Mouse (Mus musculus): ENCODE measurements around the gene Arhgef10l. TPM values are rescaled to one million over a fixed set of nuclear protein-coding genes. Genes with fewer than 3 reads are reported as not detected.

Arhgef10l gene
- polyA plus RNA-seq, 1 experiment from 2014 or later, result 15.9 TPM

DNA sequence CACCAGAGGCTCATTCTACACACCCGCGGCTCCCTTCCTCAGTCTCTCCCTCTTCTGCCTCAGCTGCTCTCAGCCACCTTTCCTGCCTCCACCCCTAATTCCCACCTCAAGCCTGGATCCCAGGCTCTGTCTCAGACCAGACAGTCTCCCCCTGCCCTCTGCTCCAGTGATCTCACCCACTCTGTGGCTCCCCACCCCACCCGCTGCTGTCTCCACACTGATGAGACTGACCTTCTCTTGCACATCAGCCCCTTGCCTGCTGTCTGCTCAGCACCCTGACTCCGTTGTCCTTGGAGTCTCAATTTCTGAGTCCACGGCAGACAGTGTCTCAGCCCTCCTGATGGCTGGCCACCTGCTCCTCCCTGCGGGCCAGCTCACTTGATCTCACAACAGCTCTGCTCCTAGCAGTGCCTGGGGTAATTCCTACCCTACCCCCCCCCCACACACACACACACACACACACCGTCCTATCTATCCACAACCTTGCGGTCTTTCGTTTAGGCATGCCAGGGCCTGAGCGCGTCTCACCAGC lies 37.3 kb downstream of the Arhgef10l start:
- Histone ChIP-seq H3K27me3 (ENCODE audit: control insufficient read depth, insufficient read depth, low read length) (no peaks in the 10 kb centered on the region), H3K4me1 (ENCODE audit: control insufficient read depth in 2 of 2, insufficient read depth in 2 of 2, low read length in 2 of 2) (peaks cover 44 to 60% of the 10 kb centered on the region in 2 experiments), H3K4me2 (ENCODE audit: low read length) (no peak overlapping the region), H3K9me3 (ENCODE audit: control insufficient read depth, low read length) (no peaks in the 10 kb centered on the region), H3K36me3 (ENCODE audit: control insufficient read depth, insufficient read depth, low read length) (peaks cover 3% of the 10 kb centered on the region; the same call in 1 of the 2 replicates), H3K27ac (replicated peaks in 1 of 2; ENCODE audit: control insufficient read depth in 1 of 2, insufficient read depth in 1 of 2, low read depth in 2 of 2, low read length in 2 of 2) (no peak overlapping the region), H3K4me3 (ENCODE audit: control insufficient read depth in 1 of 2, insufficient read depth in 1 of 2, low read depth in 1 of 2, low read length in 2 of 2) (no peak overlapping the region), H3K9ac (ENCODE audit: low read length) (no peak overlapping the region)
- WGBS, result 67% methylated on average over 11 of the region's 11 CpGs
- no peak for ATAC-seq (ENCODE audit: insufficient number of reproducible peaks, insufficient read depth, low FRiP score, low read depth)

- Histone ChIP-seq H3K9me3 (ENCODE audit: control insufficient read depth, low read length) (no peaks in the 10 kb centered on the region), H3K4me1 (ENCODE audit: control insufficient read depth in 2 of 2, insufficient read depth in 2 of 2, low read length in 2 of 2) (peaks cover 45 to 64% of the 10 kb centered on the region in 2 experiments), H3K36me3 (ENCODE audit: control insufficient read depth, insufficient read depth, low read length) (no peaks in the 10 kb centered on the region), H3K27me3 (ENCODE audit: control insufficient read depth, insufficient read depth, low read length) (no peaks in the 10 kb centered on the region), H3K9ac (ENCODE audit: low read length) (0 out of 2 replicates have a peak overlapping the region, but pooled peaks have one; percentile 16), H3K4me3 (ENCODE audit: control insufficient read depth in 1 of 2, insufficient read depth in 1 of 2, low read depth in 1 of 2, low read length in 2 of 2) (no peak overlapping the region), H3K27ac (replicated peaks in 1 of 2; ENCODE audit: control insufficient read depth in 1 of 2, insufficient read depth in 1 of 2, low read depth in 2 of 2, low read length in 2 of 2) (peak overlapping the region in 1 of 2 experiments; percentile 79; a peak in 1 of 4 replicates), H3K4me2 (ENCODE audit: low read length) (no peak overlapping the region)
- 67% methylated on average over 12 of the region's 12 CpGs for WGBS
- no peak for ATAC-seq (ENCODE audit: insufficient number of reproducible peaks, insufficient read depth, low FRiP score, low read depth)
Observed at GRCm38 (mm10) chr4:140625651-140626525, 39.9 kb downstream of the Arhgef10l start.

- Histone ChIP-seq H3K4me1 (ENCODE audit: control insufficient read depth in 2 of 2, insufficient read depth in 2 of 2, low read length in 2 of 2) (peaks cover 38 to 58% of the 10 kb centered on the region in 2 experiments), H3K27ac (replicated peaks in 1 of 2; ENCODE audit: control insufficient read depth in 1 of 2, insufficient read depth in 1 of 2, low read depth in 2 of 2, low read length in 2 of 2) (peak overlapping the region; percentile 72 to 79), H3K9me3 (ENCODE audit: control insufficient read depth, low read length) (no peaks in the 10 kb centered on the region), H3K27me3 (ENCODE audit: control insufficient read depth, insufficient read depth, low read length) (no peaks in the 10 kb centered on the region), H3K4me2 (ENCODE audit: low read length) (peak overlapping the region; percentile 54), H3K9ac (ENCODE audit: low read length) (peak overlapping the region; percentile 60; the same call in 1 of the 2 replicates), H3K36me3 (ENCODE audit: control insufficient read depth, insufficient read depth, low read length) (no peaks in the 10 kb centered on the region), H3K4me3 (ENCODE audit: control insufficient read depth in 1 of 2, insufficient read depth in 1 of 2, low read depth in 1 of 2, low read length in 2 of 2) (peak overlapping the region in 1 of 2 experiments; percentile 8; a peak in 1 of 4 replicates)
- ATAC-seq (ENCODE audit: insufficient number of reproducible peaks, insufficient read depth, low FRiP score, low read depth), result peak; percentile 55
- WGBS, result 9% methylated on average over 11 of the region's 12 CpGs
Observed at GRCm38 (mm10) chr4:140624468-140625176, 41.2 kb downstream of the Arhgef10l start.

DNA sequence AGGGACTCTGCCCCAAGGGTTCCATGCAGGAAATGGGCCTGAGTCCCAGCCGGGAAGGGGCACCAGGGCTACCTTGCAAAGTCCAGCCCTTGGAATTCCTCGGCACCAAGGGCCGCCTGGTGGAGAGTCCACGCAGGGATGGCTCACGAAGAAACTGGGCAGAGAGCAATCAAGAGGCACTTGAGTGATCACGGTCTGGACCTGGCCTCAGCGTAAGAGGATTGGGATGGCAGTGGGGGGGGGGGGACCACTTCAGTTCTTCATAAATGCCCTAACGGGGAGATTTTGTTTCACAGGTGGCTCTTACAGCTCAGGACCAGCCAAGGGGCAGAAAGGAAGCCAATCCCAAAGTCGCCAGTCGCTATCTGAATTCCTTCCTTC lies 41.7 kb downstream of the Arhgef10l start:
- Histone ChIP-seq H3K4me3 (ENCODE audit: control insufficient read depth in 1 of 2, insufficient read depth in 1 of 2, low read depth in 1 of 2, low read length in 2 of 2) (peak overlapping the region in 1 of 2 experiments; percentile 8; a peak in 1 of 4 replicates), H3K9me3 (ENCODE audit: control insufficient read depth, low read length) (no peaks in the 10 kb centered on the region), H3K27ac (replicated peaks in 1 of 2; ENCODE audit: control insufficient read depth in 1 of 2, insufficient read depth in 1 of 2, low read depth in 2 of 2, low read length in 2 of 2) (peak overlapping the region; percentile 72 to 79), H3K4me1 (ENCODE audit: control insufficient read depth in 2 of 2, insufficient read depth in 2 of 2, low read length in 2 of 2) (peaks cover 34 to 53% of the 10 kb centered on the region in 2 experiments), H3K36me3 (ENCODE audit: control insufficient read depth, insufficient read depth, low read length) (no peaks in the 10 kb centered on the region), H3K4me2 (ENCODE audit: low read length) (peak overlapping the region; percentile 54), H3K9ac (ENCODE audit: low read length) (peak overlapping the region; percentile 18), H3K27me3 (ENCODE audit: control insufficient read depth, insufficient read depth, low read length) (no peaks in the 10 kb centered on the region)
- no peak for ATAC-seq (ENCODE audit: insufficient number of reproducible peaks, insufficient read depth, low FRiP score, low read depth)
- 6% methylated on average over 10 of the region's 10 CpGs for WGBS

- no peak overlapping the region for H3K9ac ChIP-seq (ENCODE audit: low read length)
- 49% methylated on average over 4 of the region's 4 CpGs for WGBS
- no peak for ATAC-seq (ENCODE audit: insufficient number of reproducible peaks, insufficient read depth, low FRiP score, low read depth)
- peak overlapping the region; percentile 9 to 79 for H3K27ac ChIP-seq (replicated peaks in 1 of 2; ENCODE audit: control insufficient read depth in 1 of 2, insufficient read depth in 1 of 2, low read depth in 2 of 2, low read length in 2 of 2)
- H3K36me3 ChIP-seq (ENCODE audit: control insufficient read depth, insufficient read depth, low read length), result no peaks in the 10 kb centered on the region
- no peaks in the 10 kb centered on the region for H3K9me3 ChIP-seq (ENCODE audit: control insufficient read depth, low read length)
- H3K27me3 ChIP-seq (ENCODE audit: control insufficient read depth, insufficient read depth, low read length), result no peaks in the 10 kb centered on the region
- peaks cover 35 to 47% of the 10 kb centered on the region in 2 experiments for H3K4me1 ChIP-seq (ENCODE audit: control insufficient read depth in 2 of 2, insufficient read depth in 2 of 2, low read length in 2 of 2)
- no peak overlapping the region for H3K4me2 ChIP-seq (ENCODE audit: low read length)
- no peak overlapping the region for H3K4me3 ChIP-seq (ENCODE audit: control insufficient read depth in 1 of 2, insufficient read depth in 1 of 2, low read depth in 1 of 2, low read length in 2 of 2)
Observed at GRCm38 (mm10) chr4:140622819-140623218, 43.0 kb downstream of the Arhgef10l start.

DNA sequence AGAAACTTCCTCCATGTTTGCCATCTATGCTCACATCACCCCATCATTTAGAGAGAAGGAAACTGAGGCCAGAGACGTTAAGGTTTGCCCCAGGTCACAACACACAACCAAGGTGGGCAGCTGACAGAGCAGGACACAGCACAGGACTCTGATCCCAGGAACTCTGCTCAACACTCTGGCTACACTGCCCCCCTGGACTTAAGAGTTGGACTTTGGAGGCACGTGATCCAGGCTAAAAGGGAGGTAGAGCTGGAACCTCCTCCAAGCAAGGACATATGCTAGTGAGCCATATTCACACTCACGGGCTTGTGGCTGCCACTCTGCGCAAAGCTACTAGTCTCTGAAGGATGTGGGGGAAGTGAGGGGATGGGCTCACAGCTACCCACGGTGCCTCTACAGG lies 45.3 kb downstream of the Arhgef10l start:
- ATAC-seq (ENCODE audit: insufficient number of reproducible peaks, insufficient read depth, low FRiP score, low read depth), result no peak
- H3K4me3 ChIP-seq (ENCODE audit: control insufficient read depth in 1 of 2, insufficient read depth in 1 of 2, low read depth in 1 of 2, low read length in 2 of 2), result no peak overlapping the region

More for the DNA sequence above, 45.3 kb downstream of the Arhgef10l start:
- Histone ChIP-seq H3K4me1 (ENCODE audit: control insufficient read depth in 2 of 2, insufficient read depth in 2 of 2, low read length in 2 of 2) (peaks cover 50 to 61% of the 10 kb centered on the region in 2 experiments), H3K36me3 (ENCODE audit: control insufficient read depth, insufficient read depth, low read length) (peaks cover 6% of the 10 kb centered on the region; the same call in 1 of the 2 replicates), H3K9me3 (ENCODE audit: control insufficient read depth, low read length) (no peaks in the 10 kb centered on the region), H3K9ac (ENCODE audit: low read length) (no peak overlapping the region), H3K27me3 (ENCODE audit: control insufficient read depth, insufficient read depth, low read length) (no peaks in the 10 kb centered on the region), H3K27ac (replicated peaks in 1 of 2; ENCODE audit: control insufficient read depth in 1 of 2, insufficient read depth in 1 of 2, low read depth in 2 of 2, low read length in 2 of 2) (no peak overlapping the region), H3K4me2 (ENCODE audit: low read length) (no peak overlapping the region)
- WGBS, result 60% methylated on average over 5 of the region's 5 CpGs
